Mouse (Mus musculus) embryonic facial prominence, embryonic 10.5 days (tissue): ENCODE data around the gene Shisal1. TPM values are rescaled to one million over a fixed set of nuclear protein-coding genes. Genes with fewer than 3 reads are reported as not detected.

Source experiments
- DNase-seq: peaks from one replicate; pipeline ENCODE4 v3.0.0-alpha.2; 2017; ENCODE audit warnings: low spot score
- H3K27ac ChIP-seq: fragments of 300-500 bp; sonication (generic); replicated peaks from 2 replicates; pipeline ENCODE4 v1.5.1; 2016; ENCODE audit warnings: mild to moderate bottlenecking
- H3K27me3 ChIP-seq: fragments of 300-500 bp; sonication (generic); replicated peaks from 2 replicates; pipeline ENCODE4 v1.6.1; 2016; ENCODE audit warnings: low read depth, mild to moderate bottlenecking; ENCODE audit not compliant: poor library complexity, severe bottlenecking
- H3K36me3 ChIP-seq: fragments of 300-500 bp; sonication (generic); replicated peaks from 2 replicates; pipeline ENCODE4 v1.6.1; 2016; ENCODE audit warnings: mild to moderate bottlenecking, moderate library complexity
- H3K4me1 ChIP-seq: fragments of 300-500 bp; sonication (generic); 2 replicates; pipeline ENCODE4 v1.6.1; 2016
- H3K4me3 ChIP-seq: fragments of 300-500 bp; sonication (generic); 2 replicates; pipeline ENCODE4 v1.5.1; 2016; ENCODE audit warnings: mild to moderate bottlenecking, moderate library complexity
- H3K9me3 ChIP-seq: fragments of 300-500 bp; sonication (generic); 2 replicates; pipeline ENCODE4 v1.6.1; 2016; ENCODE audit warnings: mild to moderate bottlenecking
- WGBS: fragments of 180-500 bp; shearing (Covaris S2); methylation state at CpG from one replicate; pipeline ENCODE4 v1.1.7; 2016; 5-methylcytosine and 5-hydroxymethylcytosine counted together
- polyA plus RNA-seq: library from polyadenylated mRNA; unstranded; fragments of >200 nt; fragmentation: Nextera tagmentation; extraction: Ambion mirVana; gene quantifications from 2 replicates; pipeline ENCODE4 v1.2.1, GENCODE M21; 2016

Gene Shisal1
- polyA plus RNA-seq, 1 experiment from 2014 or later, result 2.2 TPM

DNA sequence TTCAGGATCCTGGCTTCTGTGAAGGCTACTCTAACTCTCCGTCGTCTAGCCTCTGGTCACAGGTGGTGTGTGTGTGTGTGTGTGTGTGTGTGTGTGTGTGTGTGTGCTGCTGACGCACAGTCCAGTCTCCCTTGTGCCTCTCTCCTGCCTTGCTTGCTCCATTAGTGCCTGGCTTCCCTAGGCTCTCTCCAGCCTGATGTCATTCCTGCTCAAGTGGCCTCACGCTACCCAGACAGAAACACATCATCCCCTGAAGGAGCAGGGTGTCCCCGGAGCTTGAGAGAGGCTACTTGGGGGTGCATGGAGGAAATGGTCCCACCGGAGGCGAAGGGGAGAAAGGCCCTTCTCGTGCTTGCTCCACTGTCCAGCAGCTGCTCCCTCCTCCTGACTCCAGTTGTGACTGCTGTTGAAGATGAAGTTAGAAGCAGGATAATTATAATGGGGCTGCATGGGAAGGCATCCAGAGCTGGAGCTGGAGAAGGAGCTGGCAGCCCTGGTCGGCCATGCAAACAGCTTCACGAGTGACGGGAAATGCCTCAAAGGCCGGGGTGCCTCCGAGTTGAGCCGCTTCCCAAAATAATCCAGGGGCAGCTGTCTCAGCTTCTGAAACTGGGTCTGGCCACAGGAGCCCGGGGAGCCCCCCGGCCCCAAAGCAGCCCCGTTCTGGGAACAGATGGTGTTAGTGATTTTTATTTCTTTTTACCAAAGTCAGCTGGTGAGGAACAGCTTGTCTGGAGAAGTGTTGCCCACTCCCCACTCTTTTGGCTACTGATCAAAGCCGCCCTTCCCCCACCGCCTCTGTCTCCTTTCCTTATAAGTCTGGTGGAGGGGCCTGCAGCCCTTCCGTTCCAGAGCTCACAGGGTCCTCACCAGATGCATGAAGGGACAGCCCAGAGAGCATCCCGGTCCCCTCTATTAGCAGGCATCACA lies 94.7 kb downstream of the Shisal1 start:
- H3K27me3 ChIP-seq, result no peaks in the 10 kb centered on the region
- DNase-seq, result no peak
- H3K27ac ChIP-seq, result no peak overlapping the region
- peaks cover 8% of the 10 kb centered on the region; the same call in 1 of the 2 replicates for H3K9me3 ChIP-seq
- 77% methylated on average over 21 of the region's 21 CpGs for WGBS
- peaks cover 19% of the 10 kb centered on the region for H3K4me1 ChIP-seq
- H3K4me3 ChIP-seq, result no peak overlapping the region
- H3K36me3 ChIP-seq, result no peaks in the 10 kb centered on the region

DNA sequence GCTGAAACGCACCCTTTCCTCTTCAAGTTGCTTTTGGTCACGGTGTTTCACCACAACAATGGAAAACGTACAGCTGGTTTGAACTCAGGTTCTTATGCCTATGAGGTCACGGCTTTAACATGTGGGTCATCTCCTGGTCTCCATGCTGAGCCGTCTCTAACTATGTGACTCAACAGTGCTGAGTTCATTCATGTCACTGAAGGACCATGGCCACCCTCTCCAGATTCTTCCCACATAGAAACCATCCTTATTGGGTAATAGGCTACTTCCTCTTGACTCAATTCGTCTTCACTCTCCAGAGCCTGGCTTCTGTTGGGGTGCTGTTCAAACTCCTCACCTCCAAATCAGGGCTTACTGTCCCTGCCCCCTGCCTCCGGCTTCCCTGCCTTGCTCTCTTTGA lies 95.6 kb downstream of the Shisal1 start:
- H3K4me3 ChIP-seq, result no peak overlapping the region
- H3K27ac ChIP-seq, result no peak overlapping the region
- 87% methylated on average over 7 of the region's 7 CpGs for WGBS
- no peaks in the 10 kb centered on the region for H3K27me3 ChIP-seq
- DNase-seq, result no peak
- no peaks in the 10 kb centered on the region for H3K36me3 ChIP-seq
- H3K4me1 ChIP-seq, result peaks cover 19% of the 10 kb centered on the region
- H3K9me3 ChIP-seq, result peaks cover 8% of the 10 kb centered on the region; the same call in 1 of the 2 replicates

DNA sequence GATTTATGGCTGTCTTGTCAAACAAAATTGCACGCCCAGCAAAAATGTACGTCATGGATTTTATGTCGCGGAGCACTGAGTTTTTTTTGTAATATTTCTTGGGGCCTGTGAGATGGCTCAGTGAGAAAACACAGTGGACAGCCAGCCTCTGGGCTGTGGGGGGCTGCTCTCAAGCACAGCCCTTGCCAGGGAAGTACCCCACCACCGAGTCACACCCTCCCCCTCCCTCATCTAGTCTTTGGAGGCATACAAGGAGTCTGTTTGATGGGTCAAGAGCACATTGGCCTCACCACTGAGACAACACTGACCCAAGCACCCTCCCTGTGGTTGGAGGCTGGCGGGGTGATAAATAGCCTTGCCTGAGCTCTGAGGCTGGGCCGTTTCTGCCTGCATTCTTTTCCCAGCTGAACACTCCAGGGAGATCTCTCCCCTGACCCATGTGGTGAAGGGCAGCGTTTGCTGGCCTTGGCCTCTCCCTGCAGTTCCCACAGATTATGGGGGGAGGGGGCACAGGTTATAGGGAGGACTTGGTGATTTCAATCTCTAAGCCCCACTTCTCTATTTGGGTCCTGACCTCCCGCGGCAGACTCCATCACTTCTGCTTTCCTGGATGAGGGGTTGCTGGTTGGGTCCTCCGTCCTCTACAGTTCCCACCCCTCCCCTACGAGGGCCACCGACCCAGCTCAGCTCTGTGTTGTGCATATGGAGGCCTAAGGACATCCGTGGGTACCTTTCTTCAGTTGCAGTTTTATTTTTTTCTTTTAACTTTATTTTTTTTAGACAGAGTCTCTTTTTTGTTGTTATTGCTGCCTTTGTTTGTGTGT lies 96.8 kb downstream of the Shisal1 start:
- no peak overlapping the region for H3K4me3 ChIP-seq
- no peaks in the 10 kb centered on the region for H3K27me3 ChIP-seq
- no peak for DNase-seq
- no peaks in the 10 kb centered on the region for H3K36me3 ChIP-seq
- peaks cover 23% of the 10 kb centered on the region for H3K4me1 ChIP-seq
- peaks cover 8% of the 10 kb centered on the region; the same call in 1 of the 2 replicates for H3K9me3 ChIP-seq
- peak overlapping the region; percentile 26; the same call in 1 of the 2 replicates for H3K27ac ChIP-seq
- WGBS, result 73% methylated on average over 14 of the region's 14 CpGs

DNA sequence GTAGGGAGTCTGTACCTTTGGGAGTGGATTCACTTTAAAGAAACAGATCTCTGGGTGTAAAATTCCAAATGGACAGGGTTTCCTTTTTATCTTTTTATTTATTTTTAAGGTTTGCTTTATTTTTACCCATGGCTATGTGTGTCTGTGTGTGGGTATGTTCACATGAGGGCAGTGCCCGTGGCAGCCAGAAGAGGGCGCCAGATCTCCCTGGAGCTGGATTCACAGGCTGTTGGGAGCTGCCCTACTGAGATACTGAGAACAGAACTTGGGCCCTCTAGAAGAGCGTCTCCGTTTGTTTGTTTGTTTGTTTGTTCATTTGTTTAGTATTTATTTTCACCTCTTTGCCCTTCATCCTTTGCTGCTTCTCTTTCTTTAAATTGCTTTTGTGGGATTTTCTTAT lies 98.1 kb downstream of the Shisal1 start:
- Histone ChIP-seq H3K27ac (no peak overlapping the region), H3K27me3 (no peaks in the 10 kb centered on the region), H3K4me1 (peaks cover 36% of the 10 kb centered on the region), H3K9me3 (peaks cover 8% of the 10 kb centered on the region; the same call in 1 of the 2 replicates), H3K36me3 (no peaks in the 10 kb centered on the region), H3K4me3 (no peak overlapping the region)
- WGBS, result 92% methylated on average over 4 of the region's 4 CpGs
- no peak for DNase-seq

DNA sequence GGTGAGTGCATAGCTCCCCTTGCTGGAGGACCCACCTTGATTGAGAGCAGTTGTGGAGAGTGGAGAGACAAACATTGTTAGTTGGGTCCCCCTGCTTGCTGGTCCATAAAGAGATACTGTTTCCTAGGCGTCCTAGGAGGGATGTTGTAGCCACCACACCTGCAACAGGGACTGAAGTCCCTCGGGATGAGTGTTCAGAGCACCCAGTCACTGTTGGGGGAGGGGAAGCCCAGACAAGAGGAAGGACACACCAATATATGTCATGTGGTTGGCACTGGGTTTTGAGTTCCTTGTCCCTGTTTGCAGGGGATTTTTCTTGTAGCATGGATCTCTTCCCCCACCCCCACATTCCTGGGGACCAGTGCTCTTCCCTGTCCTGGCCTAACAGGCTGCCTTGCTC lies 106.0 kb downstream of the Shisal1 start:
- DNase-seq, result no peak
- Histone ChIP-seq H3K27ac (no peak overlapping the region), H3K4me1 (peaks cover 21% of the 10 kb centered on the region), H3K36me3 (no peaks in the 10 kb centered on the region), H3K27me3 (no peaks in the 10 kb centered on the region), H3K9me3 (no peaks in the 10 kb centered on the region), H3K4me3 (no peak overlapping the region)
- 66% methylated on average over 2 of the region's 2 CpGs for WGBS

DNA sequence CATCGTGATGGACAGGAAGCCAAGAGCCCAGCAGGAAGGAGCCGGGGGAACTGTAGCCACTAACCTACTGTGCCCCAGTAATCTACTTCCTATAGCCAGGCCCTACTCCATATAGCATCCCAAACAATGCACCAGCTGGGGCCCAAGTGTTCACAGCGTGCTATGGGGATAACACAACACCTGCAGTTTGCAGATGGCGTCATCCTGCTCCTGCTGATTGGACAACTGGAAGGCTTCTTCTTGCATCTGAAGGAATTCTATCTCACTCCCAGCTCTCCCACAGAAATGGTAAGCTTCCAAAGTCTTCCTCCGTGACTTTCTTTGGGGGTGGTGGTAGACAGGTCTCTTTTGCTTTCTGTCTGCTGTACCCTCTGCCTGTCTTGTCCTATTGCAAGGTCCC lies 109.3 kb downstream of the Shisal1 start:
- H3K36me3 ChIP-seq, result no peaks in the 10 kb centered on the region
- WGBS, result 71% methylated on average over 5 of the region's 5 CpGs

DNA sequence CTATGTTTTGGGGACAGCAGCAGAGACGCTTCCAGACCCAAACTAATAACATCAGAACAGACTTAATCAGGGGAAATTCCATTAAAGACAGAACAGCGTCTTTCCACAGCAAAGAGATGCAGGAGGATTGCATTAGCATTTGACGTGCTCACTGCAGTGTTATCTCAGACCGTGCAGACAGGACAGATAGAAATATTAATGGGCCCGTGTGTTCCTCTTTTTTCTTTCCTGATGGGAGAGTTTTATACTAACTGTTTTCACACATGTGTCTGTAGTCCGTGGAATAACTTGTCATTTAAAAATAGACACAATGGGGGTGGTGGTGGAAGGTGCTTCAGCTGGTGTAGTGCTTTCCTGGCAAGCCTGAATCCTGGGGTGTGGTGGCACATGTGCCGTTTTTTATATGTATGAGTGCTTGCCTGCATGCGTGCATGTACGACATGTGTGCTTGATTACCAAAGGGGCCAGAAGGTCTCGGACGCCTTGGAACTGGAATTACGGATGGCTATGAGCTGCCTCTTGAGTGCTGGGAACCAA lies 110.5 kb downstream of the Shisal1 start:
- whole genome bisulfite sequencing, result 70% methylated on average over 12 of the region's 12 CpGs
- H3K27ac ChIP-seq, result no peak overlapping the region
- no peaks in the 10 kb centered on the region for H3K36me3 ChIP-seq
- no peak for DNase-seq
- H3K9me3 ChIP-seq, result no peaks in the 10 kb centered on the region
- H3K4me3 ChIP-seq, result no peak overlapping the region
- no peaks in the 10 kb centered on the region for H3K4me1 ChIP-seq
- H3K27me3 ChIP-seq, result no peaks in the 10 kb centered on the region

More for the DNA sequence above, 109.3 kb downstream of the Shisal1 start:
- H3K9me3 ChIP-seq, result no peaks in the 10 kb centered on the region
- H3K27ac ChIP-seq, result no peak overlapping the region
- no peak overlapping the region for H3K4me3 ChIP-seq
- DNase-seq, result no peak
- no peaks in the 10 kb centered on the region for H3K27me3 ChIP-seq
- H3K4me1 ChIP-seq, result no peaks in the 10 kb centered on the region

DNA sequence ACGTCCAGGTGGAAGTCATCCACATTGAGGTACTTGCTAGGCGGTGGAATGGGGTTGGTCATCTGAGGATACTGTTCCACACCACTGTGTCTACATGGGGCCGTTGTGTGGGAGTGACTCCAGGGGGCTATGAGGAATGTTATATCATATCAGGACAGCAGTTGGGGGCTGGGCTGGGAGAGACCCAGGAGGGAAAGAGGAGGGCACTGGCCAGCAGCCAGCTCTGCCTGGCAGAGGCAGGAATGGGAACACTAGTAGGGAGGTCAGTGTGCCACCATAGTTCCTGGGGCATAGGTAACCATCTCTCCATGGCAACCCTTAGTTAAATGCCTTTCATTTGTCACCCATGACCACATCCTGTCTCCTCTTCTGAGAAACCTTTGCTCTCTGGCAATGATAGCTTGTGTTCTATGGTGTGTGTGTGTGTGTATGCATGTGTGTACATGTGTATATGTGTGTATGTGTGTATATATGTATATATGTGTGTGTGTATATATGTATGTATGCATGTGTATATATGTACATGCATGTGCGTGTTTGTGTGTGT lies 115.8 kb downstream of the Shisal1 start:
- 87% methylated on average over 4 of the region's 4 CpGs for WGBS
- no peak for DNase-seq
- Histone ChIP-seq H3K27ac (no peak overlapping the region), H3K27me3 (no peaks in the 10 kb centered on the region), H3K4me1 (peaks cover 4% of the 10 kb centered on the region), H3K9me3 (no peaks in the 10 kb centered on the region), H3K4me3 (no peak overlapping the region), H3K36me3 (no peaks in the 10 kb centered on the region)

DNA sequence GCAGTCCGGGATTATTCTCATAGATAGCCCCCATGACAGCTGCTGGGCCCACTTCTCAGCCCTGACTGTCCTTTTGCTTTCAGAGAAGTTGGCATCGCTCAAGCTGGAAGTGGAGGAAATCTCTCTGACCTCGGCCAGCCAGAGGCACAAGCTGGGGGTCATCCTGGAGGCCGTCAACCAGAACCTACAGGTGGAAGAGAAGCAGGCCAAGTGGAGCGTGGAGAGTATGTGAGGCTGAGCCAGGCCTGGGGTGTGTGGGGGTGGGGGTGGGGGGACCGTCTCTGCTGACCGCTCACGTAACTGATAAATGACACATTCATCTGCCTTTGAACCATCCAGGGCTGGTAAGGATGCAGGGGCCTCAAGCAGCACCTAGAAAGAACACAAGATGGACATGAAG lies 117.0 kb downstream of the Shisal1 start:
- Histone ChIP-seq H3K4me1 (peaks cover 16% of the 10 kb centered on the region), H3K27ac (no peak overlapping the region), H3K9me3 (no peaks in the 10 kb centered on the region), H3K27me3 (0 out of 2 replicates have a peak, but pooled peaks cover under 1% of the 10 kb centered on the region), H3K36me3 (no peaks in the 10 kb centered on the region), H3K4me3 (no peak overlapping the region)
- no peak for DNase-seq
- WGBS, result 85% methylated on average over 8 of the region's 8 CpGs

Other genes starting within 250 kb of the Shisal1 start
- gene Parvb, start 215.1 kb downstream of the Shisal1 start, polyA plus RNA-seq, result 7.1 and 8.4 TPM in 2 replicates
- 0.70 and 1.0 TPM in 2 replicates for gene Parvg, start 123.1 kb downstream of the Shisal1 start, polyA plus RNA-seq
- 25.1 and 26.0 TPM in 2 replicates for gene Rtl6, start 110.7 kb upstream of the Shisal1 start, polyA plus RNA-seq
- 16.2 and 17.7 TPM in 2 replicates for gene Prr5, start 222.5 kb upstream of the Shisal1 start, polyA plus RNA-seq